Mouse (Mus musculus): ENCODE results near the gene Vmn2r70. TPM values are rescaled to one million over a fixed set of nuclear protein-coding genes. Genes with fewer than 3 reads are reported as not detected.

Vmn2r70 gene
- not detected for total RNA-seq (2021)
- long read RNA-seq, experiment 1: 0 reads
- long read RNA-seq, experiment 2: 0 reads

DNA sequence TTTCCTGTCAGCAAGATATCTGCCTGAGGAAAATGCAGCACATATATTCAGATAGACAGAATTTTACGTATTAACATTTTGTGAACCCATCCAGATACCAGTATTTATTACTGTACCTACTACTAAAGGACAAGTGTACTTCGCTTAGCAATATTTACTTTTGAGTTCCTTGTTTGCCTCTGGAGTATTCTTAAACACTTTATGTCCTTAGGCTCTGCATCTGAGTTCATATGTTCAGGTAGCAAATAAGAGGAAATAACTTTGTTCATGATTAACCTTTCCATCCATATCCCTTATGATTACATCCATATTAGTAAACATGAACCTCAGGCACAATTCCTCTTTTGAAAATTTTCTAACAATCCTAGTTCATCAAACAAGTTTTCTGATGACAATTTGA is at the start of gene Vmn2r70:
Vmn2r70 (minus strand) TSS at position 101 of the 400 bp plus-strand sequence.
- intact Hi-C loops (cut with DNase I; ENCODE audit: low total_unique reads): no loop called here
- no peak for DNase-seq

DNA sequence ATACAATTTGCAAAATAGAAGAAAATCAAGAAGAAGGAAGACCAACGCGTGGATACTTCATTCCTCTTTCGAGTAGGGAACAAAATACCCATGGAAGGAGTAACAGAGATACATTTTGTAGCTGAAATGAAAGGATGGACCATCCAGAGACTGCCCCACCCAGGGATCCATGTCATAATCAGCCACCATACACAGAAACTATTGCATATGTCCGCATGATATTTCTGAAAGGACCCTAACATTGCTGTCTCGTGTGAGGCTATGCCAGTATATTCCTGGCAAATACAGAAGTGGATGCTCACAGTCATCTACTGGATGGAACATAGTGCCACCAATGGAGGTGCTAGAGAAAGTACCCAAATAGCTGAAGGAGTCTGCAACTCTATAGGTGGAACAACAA is 6.2 kb downstream of the Vmn2r70 start, which contains the start of gene Vmn2r71:
Vmn2r71 (plus strand) TSS at position 301 of the 400 bp plus-strand sequence.
- intact Hi-C loops (cut with DNase I; ENCODE audit: low total_unique reads): no loop called here
- DNase-seq: no peak

DNA sequence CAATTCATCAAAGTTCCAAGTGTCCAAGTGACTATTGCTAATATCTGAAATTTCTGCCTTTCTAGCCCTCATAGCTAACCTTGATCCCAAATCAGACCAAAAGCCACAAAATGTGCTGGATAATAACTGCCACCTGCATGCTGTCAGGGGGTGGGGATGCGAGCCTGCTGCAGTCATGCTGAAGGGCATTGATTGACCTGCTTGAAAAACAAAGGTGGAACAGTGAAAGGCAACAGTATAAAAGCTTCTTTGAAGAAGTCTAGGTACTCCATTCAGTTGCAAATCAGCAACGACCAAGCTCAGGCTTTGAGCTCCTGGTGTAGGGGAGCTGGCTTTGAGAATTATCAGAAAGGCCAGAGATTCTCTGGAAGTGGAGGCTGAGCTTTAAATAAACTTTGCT is 25.9 kb downstream of the Vmn2r70 start:
- DNase-seq: no peak

DNA sequence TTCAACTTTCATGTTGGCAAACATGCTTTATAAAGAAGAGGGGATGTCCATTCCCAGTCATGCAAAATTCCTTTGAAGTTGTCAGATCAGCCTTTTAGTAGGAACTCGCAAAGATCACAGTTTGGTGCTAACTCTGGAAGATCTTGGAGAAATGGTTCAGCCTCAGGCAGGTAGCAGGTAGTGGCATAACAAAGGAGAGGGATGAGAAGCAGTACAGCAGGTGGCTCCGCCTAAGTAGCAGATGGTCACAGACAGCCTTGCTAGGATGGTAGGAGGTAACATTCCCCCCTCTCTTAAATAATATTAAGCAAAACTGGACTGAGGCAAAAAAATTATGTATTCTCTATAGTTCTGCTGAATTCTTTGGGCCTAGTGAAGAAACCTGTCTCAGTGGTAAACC is 26.9 kb downstream of the Vmn2r70 start:
- intact Hi-C loops (cut with DNase I; ENCODE audit: low total_unique reads): no loop called here
- no peak for DNase-seq

More for the DNA sequence above, 25.9 kb downstream of the Vmn2r70 start:
- intact Hi-C loops (cut with DNase I; ENCODE audit: low total_unique reads): no loop called here

Other genes with a start within 250 kb of the Vmn2r70 start
- not detected for gene Vmn2r69, start 153.3 kb downstream of the Vmn2r70 start, total RNA-seq (2021)
- not detected for gene Vmn2r71, start 6.1 kb downstream of the Vmn2r70 start, total RNA-seq (2021)
- gene Vmn2r72, start 185.9 kb upstream of the Vmn2r70 start, total RNA-seq (2021): not detected